Mouse (Mus musculus): ENCODE data around the gene Arnt2. TPM values are rescaled to one million over a fixed set of nuclear protein-coding genes. Genes with fewer than 3 reads are reported as not detected.

Arnt2 gene
- polyA plus RNA-seq, 1 experiment from 2014 or later: 0.15 TPM

DNA sequence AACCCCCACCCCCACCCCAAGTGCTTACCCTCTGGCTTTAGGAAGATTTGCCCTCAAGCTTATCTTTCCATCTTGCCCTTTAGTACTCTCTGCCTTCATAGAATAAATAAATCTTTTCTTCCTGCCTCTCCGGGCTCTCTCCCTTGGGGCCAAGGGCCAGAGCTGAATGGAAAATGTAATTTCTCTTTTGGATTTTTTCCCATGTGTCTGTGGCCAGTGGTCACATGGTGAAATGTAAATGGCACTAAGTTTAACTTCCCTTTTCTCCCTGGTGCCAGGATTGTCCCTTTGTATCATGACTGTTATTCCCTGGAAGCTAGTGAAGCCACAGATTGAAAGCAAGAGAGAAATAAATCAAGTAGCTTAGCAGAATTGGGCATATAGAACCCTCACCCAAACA, 153.7 kb downstream of the Arnt2 start:
- Histone ChIP-seq H3K4me1 (replicated peaks) (no peaks in the 10 kb centered on the region), H3K4me2 (no peak overlapping the region), H3K9ac (no peak overlapping the region), H3K27ac (replicated peaks) (no peak overlapping the region), H3K4me3 (replicated peaks) (no peak overlapping the region), H3K27me3 (no peaks in the 10 kb centered on the region), H3K36me3 (replicated peaks) (no peaks in the 10 kb centered on the region), H3K9me3 (replicated peaks) (no peaks in the 10 kb centered on the region)
- WGBS (ENCODE audit: insufficient replicate concordance): 40% methylated on average over 1 of the region's 1 CpGs
- ATAC-seq (ENCODE audit: insufficient read depth): no peak

DNA sequence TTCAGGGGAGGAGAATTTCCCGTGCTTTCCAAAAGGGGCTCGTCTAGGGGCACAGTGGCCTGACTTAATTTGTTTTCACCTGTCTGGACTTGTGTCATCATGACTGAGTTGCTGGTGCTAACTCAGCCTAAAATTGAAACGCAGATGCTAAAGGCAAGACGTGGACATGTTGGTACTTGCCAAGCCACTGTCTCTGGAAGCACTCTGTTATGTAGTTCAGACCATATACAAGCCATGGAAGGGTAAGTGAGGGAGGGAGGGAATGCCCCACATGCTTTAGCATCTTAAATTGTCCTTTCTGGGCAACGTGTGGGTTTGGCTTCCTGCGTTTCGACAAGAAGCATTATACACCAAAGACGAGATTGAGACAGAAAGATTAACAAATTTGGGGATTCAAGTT, 155.1 kb downstream of the Arnt2 start:
- H3K9me3 ChIP-seq (replicated peaks): no peaks in the 10 kb centered on the region
- 41% methylated on average over 8 of the region's 8 CpGs for WGBS (ENCODE audit: insufficient replicate concordance)
- no peak overlapping the region for H3K9ac ChIP-seq
- no peaks in the 10 kb centered on the region for H3K36me3 ChIP-seq (replicated peaks)
- H3K4me1 ChIP-seq (replicated peaks): no peaks in the 10 kb centered on the region
- no peak for ATAC-seq (ENCODE audit: insufficient read depth)
- H3K27me3 ChIP-seq: no peaks in the 10 kb centered on the region
- no peak overlapping the region for H3K4me3 ChIP-seq (replicated peaks)
- no peak overlapping the region for H3K4me2 ChIP-seq
- no peak overlapping the region for H3K27ac ChIP-seq (replicated peaks)

DNA sequence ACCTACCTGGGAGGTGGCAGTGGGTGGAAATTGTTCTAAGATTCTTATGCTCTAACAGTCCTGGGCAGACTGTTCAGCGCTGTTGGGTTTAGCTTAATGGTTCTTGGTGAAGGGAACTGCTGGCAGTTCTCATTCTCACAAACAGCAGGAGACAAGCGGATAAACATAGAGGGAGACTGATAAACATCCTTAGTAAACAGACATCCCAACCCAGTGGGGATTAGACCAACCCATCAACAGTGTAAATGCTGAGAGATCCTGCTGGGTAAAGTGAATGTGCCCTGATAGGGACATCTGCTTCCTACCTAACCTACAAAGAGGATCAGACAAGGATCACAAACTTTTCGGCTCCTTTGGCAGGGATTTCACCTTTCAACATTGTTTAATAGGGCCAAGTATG, 155.7 kb downstream of the Arnt2 start:
- H3K4me2 ChIP-seq: no peak overlapping the region
- 47% methylated on average over 3 of the region's 3 CpGs for WGBS (ENCODE audit: insufficient replicate concordance)
- no peak overlapping the region for H3K4me3 ChIP-seq (replicated peaks)

DNA sequence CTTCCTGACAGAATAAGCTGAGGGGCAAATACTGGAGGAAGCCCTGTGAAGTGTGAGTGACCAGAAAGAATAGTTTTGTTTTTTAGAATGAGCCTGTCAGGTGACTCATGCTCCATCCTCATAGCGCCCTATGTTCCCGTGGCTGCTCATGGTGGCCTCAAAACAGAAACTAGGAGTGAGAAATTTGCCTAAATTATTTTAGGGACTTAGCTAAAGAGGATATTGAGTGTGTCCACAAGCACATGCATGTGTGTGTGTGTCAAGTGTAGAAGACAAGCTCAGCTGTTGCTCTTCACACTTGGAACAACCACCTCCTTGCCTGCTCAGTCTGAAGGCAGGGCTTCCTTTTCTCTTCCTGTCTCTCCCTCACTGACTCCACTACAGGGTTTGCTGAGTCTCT, 158.3 kb downstream of the Arnt2 start:
- no peaks in the 10 kb centered on the region for H3K36me3 ChIP-seq (replicated peaks)
- WGBS (ENCODE audit: insufficient replicate concordance): 63% methylated on average over 2 of the region's 2 CpGs
- no peak for ATAC-seq (ENCODE audit: insufficient read depth)

More for the DNA sequence above, 155.7 kb downstream of the Arnt2 start:
- H3K27me3 ChIP-seq: no peaks in the 10 kb centered on the region
- H3K9me3 ChIP-seq (replicated peaks): no peaks in the 10 kb centered on the region
- no peaks in the 10 kb centered on the region for H3K36me3 ChIP-seq (replicated peaks)
- H3K4me1 ChIP-seq (replicated peaks): no peaks in the 10 kb centered on the region
- H3K9ac ChIP-seq: no peak overlapping the region
- ATAC-seq (ENCODE audit: insufficient read depth): no peak
- no peak overlapping the region for H3K27ac ChIP-seq (replicated peaks)

DNA sequence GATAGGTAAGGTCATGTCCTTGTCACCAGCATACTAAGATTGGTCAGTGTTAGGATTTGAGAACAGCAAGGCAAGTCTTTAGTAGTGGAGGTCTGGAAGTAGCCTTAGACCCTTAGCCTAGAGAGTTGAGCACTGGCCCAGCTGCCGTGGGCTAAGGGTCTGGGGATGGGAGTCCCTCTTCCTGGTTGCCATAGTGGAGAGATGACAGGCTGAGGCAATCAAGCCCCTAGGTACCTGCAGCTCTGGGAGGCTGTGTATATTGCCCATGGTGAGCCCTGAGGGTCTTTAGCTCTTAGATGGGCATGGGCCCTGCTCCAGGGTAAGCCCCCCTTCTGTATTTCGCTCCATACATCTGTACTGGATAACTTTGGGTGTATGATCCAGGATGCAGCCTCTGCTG, 159.2 kb downstream of the Arnt2 start:
- H3K4me3 ChIP-seq (replicated peaks): no peak overlapping the region
- H3K4me1 ChIP-seq (replicated peaks): no peaks in the 10 kb centered on the region
- no peak overlapping the region for H3K27ac ChIP-seq (replicated peaks)
- H3K9me3 ChIP-seq (replicated peaks): no peaks in the 10 kb centered on the region
- no peak overlapping the region for H3K9ac ChIP-seq
- no peaks in the 10 kb centered on the region for H3K27me3 ChIP-seq
- 61% methylated on average over 2 of the region's 2 CpGs for WGBS (ENCODE audit: insufficient replicate concordance)
- ATAC-seq (ENCODE audit: insufficient read depth): no peak
- H3K36me3 ChIP-seq (replicated peaks): no peaks in the 10 kb centered on the region
- no peak overlapping the region for H3K4me2 ChIP-seq

More for the DNA sequence above, 158.3 kb downstream of the Arnt2 start:
- H3K4me1 ChIP-seq (replicated peaks): no peaks in the 10 kb centered on the region
- no peaks in the 10 kb centered on the region for H3K9me3 ChIP-seq (replicated peaks)
- H3K27me3 ChIP-seq: no peaks in the 10 kb centered on the region
- H3K4me3 ChIP-seq (replicated peaks): no peak overlapping the region
- no peak overlapping the region for H3K9ac ChIP-seq
- no peak overlapping the region for H3K4me2 ChIP-seq
- no peak overlapping the region for H3K27ac ChIP-seq (replicated peaks)

DNA sequence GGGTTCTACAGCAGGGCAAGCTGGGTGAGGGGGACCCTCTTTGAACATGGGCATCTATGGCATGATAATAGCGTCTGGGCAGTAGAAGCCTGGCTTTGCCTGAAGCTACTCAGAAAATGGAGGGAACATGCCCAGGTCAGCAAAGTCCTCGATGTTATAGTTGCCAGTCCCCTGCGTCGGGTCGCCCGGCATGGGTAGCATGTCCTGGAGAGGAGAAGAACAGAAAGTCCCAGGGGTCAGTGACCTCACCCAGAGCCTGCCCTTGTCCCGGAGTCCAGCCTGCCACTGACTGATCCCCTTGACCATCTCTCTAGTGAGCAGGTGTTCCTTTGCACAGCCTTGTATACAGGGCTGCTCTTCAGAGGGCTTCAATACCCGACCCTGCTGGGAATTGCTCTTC, 160.0 kb downstream of the Arnt2 start:
- H3K9me3 ChIP-seq (replicated peaks): no peaks in the 10 kb centered on the region
- no peak overlapping the region for H3K4me3 ChIP-seq (replicated peaks)
- H3K9ac ChIP-seq: no peak overlapping the region
- no peak overlapping the region for H3K27ac ChIP-seq (replicated peaks)
- WGBS (ENCODE audit: insufficient replicate concordance): 69% methylated on average over 8 of the region's 8 CpGs
- H3K36me3 ChIP-seq (replicated peaks): no peaks in the 10 kb centered on the region
- no peaks in the 10 kb centered on the region for H3K4me1 ChIP-seq (replicated peaks)
- no peak overlapping the region for H3K4me2 ChIP-seq
- no peaks in the 10 kb centered on the region for H3K27me3 ChIP-seq
- ATAC-seq (ENCODE audit: insufficient read depth): no peak

DNA sequence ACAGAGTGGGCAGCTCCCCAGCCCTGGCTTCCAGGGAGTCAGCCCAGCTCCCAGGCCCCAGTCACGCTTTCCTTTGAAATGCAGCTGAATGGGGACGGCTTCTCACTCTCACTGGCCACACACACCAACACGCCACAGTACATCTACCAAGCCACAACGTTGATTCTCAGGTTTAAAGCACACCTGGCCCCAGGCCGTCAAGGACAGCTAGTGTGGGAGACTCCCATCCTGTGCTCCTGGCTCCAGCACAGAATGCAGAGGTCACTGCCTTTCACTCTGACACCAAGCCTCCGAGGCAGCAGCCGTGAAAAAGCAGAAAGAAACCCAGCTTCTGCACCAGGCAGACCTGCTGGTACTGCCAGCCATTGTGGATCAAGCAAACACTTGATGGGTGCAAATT, 160.6 kb downstream of the Arnt2 start:
- H3K27me3 ChIP-seq: no peaks in the 10 kb centered on the region
- no peak for ATAC-seq (ENCODE audit: insufficient read depth)
- WGBS (ENCODE audit: insufficient replicate concordance): 49% methylated on average over 7 of the region's 7 CpGs
- no peaks in the 10 kb centered on the region for H3K4me1 ChIP-seq (replicated peaks)
- H3K9ac ChIP-seq: no peak overlapping the region
- no peaks in the 10 kb centered on the region for H3K9me3 ChIP-seq (replicated peaks)
- H3K27ac ChIP-seq (replicated peaks): no peak overlapping the region
- no peaks in the 10 kb centered on the region for H3K36me3 ChIP-seq (replicated peaks)
- no peak overlapping the region for H3K4me3 ChIP-seq (replicated peaks)
- no peak overlapping the region for H3K4me2 ChIP-seq

DNA sequence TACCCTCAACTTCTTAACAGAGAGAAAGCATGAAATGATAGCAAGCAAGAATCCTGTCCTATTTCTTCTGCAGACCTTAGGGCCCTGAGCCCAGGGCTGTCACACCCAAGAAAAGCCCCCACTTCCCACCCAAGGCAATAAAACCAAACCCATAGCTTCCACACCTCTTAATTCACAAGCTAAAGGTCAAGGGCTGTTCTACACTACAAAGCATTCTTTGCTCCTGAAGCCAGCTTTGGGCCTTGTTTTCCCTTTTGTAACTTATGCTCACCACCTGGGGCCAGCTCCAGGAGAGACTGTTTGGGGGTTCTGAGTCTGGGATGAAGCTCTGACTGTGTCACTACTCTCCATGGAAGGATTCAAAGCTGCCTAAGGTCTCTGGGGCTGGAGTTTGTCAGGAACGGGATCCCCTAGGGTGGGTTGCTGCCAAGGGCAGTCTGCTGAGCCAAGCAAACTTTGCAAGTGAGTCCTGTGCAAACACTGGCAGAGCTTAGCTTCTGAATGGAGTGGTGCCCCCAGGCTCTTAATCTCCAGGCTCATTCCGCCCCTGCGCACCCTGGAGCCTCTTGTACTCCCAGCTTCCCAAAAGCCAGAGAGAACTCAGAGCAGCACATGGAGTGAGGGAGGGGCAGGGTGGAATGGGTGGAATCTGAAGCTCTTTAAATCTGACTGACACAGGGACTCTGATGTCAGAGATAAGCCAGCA, 161.9 kb downstream of the Arnt2 start:
- H3K27ac ChIP-seq (replicated peaks): no peak overlapping the region
- H3K27me3 ChIP-seq: no peaks in the 10 kb centered on the region
- H3K36me3 ChIP-seq (replicated peaks): no peaks in the 10 kb centered on the region
- no peak overlapping the region for H3K4me2 ChIP-seq
- WGBS (ENCODE audit: insufficient replicate concordance): 43% methylated on average over 3 of the region's 3 CpGs
- H3K4me1 ChIP-seq (replicated peaks): no peaks in the 10 kb centered on the region
- H3K4me3 ChIP-seq (replicated peaks): no peak overlapping the region
- no peaks in the 10 kb centered on the region for H3K9me3 ChIP-seq (replicated peaks)
- H3K9ac ChIP-seq: no peak overlapping the region
- ATAC-seq (ENCODE audit: insufficient read depth): no peak

DNA sequence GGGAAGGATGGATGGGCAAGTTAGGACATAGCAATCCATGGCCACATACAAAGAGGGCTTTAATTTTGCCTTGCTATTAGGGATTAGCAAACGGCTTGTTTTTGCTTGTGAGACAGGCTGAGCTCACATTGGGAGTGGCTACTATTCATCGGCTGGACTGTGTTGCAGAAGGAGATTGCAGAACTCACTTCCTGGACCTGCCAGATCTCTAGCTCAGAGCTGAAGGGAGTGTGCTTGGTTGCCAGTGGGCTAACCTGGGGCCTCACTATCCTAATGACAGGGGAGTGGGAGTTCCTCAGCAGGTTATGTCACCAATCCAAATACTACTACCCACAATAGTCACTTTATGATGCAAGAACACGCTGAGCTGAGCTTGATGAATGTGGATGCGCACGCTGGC, 163.1 kb downstream of the Arnt2 start:
- Histone ChIP-seq H3K4me1 (replicated peaks) (no peaks in the 10 kb centered on the region), H3K36me3 (replicated peaks) (no peaks in the 10 kb centered on the region), H3K27ac (replicated peaks) (no peak overlapping the region), H3K4me2 (no peak overlapping the region), H3K27me3 (no peaks in the 10 kb centered on the region), H3K9ac (no peak overlapping the region), H3K9me3 (replicated peaks) (no peaks in the 10 kb centered on the region), H3K4me3 (replicated peaks) (no peak overlapping the region)
- ATAC-seq (ENCODE audit: insufficient read depth): no peak
- WGBS (ENCODE audit: insufficient replicate concordance): 57% methylated on average over 5 of the region's 5 CpGs

DNA sequence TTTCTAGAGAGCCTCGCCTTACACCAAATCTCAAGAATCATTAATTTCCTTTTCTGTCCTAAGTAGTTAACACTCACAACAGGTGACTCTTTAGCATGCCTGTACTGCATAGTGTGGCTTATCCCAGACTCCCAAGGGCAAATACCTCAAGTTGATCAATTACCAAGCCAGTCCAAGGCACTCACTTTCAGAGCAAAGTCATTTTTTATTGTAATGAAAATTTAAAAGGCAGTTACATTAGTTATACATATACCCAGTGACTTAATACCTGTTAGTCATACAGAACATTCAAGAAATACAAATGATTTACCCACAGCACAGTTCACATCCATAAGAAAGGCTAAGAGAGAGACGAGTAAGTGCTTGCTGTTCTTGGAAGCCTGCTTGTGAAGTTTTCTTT, 163.9 kb downstream of the Arnt2 start:
- ATAC-seq (ENCODE audit: insufficient read depth): no peak
- Histone ChIP-seq H3K4me3 (replicated peaks) (no peak overlapping the region), H3K9me3 (replicated peaks) (no peaks in the 10 kb centered on the region), H3K4me1 (replicated peaks) (no peaks in the 10 kb centered on the region), H3K27me3 (no peaks in the 10 kb centered on the region), H3K36me3 (replicated peaks) (no peaks in the 10 kb centered on the region), H3K4me2 (no peak overlapping the region), H3K27ac (replicated peaks) (no peak overlapping the region), H3K9ac (no peak overlapping the region)
- WGBS (ENCODE audit: insufficient replicate concordance): 46% methylated on average over 2 of the region's 2 CpGs

DNA sequence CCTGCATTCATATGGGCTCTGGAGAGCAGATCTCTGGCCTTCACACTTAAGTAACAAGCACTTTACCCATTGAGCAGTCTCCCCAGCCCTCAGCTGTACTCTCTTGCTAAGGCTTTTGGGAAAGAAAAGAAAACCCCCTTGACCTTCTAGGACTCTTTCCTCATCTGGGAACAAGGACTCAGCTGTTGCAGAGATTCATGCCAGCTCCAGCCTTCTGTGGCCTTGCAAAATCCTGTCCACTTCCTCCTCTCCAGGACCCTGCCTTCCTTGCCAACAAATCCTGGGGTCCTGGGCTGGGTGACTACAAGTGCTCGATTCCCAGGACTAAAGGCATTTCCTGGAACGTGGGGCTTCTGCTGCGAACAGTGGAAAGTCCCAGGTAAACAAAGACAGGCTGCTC, 169.6 kb downstream of the Arnt2 start:
- no peaks in the 10 kb centered on the region for H3K36me3 ChIP-seq (replicated peaks)
- no peaks in the 10 kb centered on the region for H3K4me1 ChIP-seq (replicated peaks)
- no peak for ATAC-seq (ENCODE audit: insufficient read depth)
- H3K27me3 ChIP-seq: no peaks in the 10 kb centered on the region
- no peak overlapping the region for H3K4me2 ChIP-seq
- WGBS (ENCODE audit: insufficient replicate concordance): 33% methylated on average over 3 of the region's 3 CpGs
- no peak overlapping the region for H3K4me3 ChIP-seq (replicated peaks)
- H3K27ac ChIP-seq (replicated peaks): no peak overlapping the region
- H3K9me3 ChIP-seq (replicated peaks): no peaks in the 10 kb centered on the region
- no peak overlapping the region for H3K9ac ChIP-seq

DNA sequence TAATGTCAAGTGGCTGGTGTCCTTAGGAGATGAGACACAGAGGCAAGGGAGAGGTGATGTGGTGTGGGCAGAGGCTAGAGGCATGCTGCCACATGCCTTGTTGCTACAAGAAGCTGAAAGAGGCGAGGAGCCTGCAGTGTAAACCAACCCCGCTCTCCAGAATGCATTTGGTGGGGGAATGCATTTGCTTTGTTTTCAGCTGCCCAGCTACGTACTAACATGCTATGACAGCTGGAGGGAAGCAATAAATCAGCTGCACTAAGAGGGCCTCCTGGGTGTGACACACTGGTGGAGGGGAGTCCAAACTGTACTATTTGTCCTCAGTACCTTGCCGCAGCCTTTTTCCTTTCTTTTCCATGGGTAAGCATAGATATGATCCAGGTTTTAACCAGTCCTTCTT, 172.3 kb downstream of the Arnt2 start:
- H3K4me3 ChIP-seq (replicated peaks): no peak overlapping the region
- H3K4me1 ChIP-seq (replicated peaks): no peaks in the 10 kb centered on the region
- H3K27ac ChIP-seq (replicated peaks): no peak overlapping the region
- ATAC-seq (ENCODE audit: insufficient read depth): no peak
- no peaks in the 10 kb centered on the region for H3K36me3 ChIP-seq (replicated peaks)
- no peaks in the 10 kb centered on the region for H3K27me3 ChIP-seq
- no peak overlapping the region for H3K4me2 ChIP-seq
- no peak overlapping the region for H3K9ac ChIP-seq
- H3K9me3 ChIP-seq (replicated peaks): no peaks in the 10 kb centered on the region
- WGBS (ENCODE audit: insufficient replicate concordance): 57% methylated on average over 4 of the region's 4 CpGs
